Mouse (Mus musculus) small intestine, adult 2 months (tissue): ENCODE measurements around the gene Cant1.

Experiments used
- CTCF ChIP-seq: fragments of 200-500 bp; IDR thresholded peaks from 2 replicates; pipeline ENCODE4 v1.5.1; 2012; ENCODE audit warnings: low read depth, mild to moderate bottlenecking, control low read depth, inconsistent platforms, low read length, moderate library complexity, mixed read lengths; ENCODE audit not compliant: insufficient replicate concordance, insufficient read length; ENCODE audit errors: extremely low read depth
- POLR2A ChIP-seq: fragments of 200-500 bp; IDR thresholded peaks from 2 replicates; pipeline ENCODE4 v1.6.1; 2012; ENCODE audit warnings: low read depth, mild to moderate bottlenecking, control low read depth, inconsistent platforms, low read length, moderate library complexity

GRCm38 (mm10) chr11:118416046-118416445 lies 2.8 kb downstream of the Cant1 start:
- TF ChIP-seq CTCF = no peak
- TF ChIP-seq POLR2A = no peak
